Mouse (Mus musculus): ENCODE measurements around the gene Farsa. TPM values are rescaled to one million over a fixed set of nuclear protein-coding genes. Genes with fewer than 3 reads are reported as not detected.
A peak's percentile ranks its signal among the peaks of the same experiment; 100 is the strongest.
"Not testable (repeated sequence)": the region's sequence is repeated elsewhere in the genome, so short reads cannot be mapped to it uniquely, and the experiment has no call there.

The Farsa gene
- total RNA-seq (2021), result 10 to 100 TPM; 59.5 to 65.8 TPM

DNA sequence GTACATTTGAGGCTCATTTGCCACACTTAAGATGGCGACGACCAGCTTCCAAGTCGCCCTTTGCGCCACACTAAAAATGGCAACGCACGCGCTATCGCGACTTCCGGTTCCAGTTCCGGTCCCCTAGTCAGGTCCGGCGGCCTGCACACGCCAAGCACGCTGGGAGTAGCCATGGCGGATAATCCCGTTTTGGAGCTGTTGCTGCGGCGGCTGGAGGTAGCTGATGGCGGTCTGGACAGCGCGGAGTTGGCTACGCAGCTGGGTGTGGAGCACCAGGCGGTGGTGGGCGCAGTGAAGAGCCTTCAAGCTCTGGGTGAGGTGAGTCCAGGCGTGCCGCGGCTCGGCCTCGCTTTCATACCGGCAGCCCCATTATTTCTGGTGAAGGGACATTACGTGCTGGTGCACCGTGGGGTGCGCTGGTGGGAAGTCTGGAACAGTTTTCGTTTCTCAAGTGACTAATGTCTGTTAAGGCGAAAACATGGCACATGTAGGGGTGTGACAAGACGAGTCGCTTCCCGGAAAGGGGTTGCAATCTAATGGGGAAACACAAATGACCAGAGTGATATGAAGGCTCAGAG, at the start of gene Farsa:
Gene Farsa, plus strand, starts transcription at position 126 of the 578 bp plus-strand sequence.
- DNase-seq (ENCODE audit: extremely low spot score in 1 of 2, low spot score in 2 of 2), result peak; percentile 93 to 94
- intact Hi-C loops (cut with DNase I), result no loop called here

- intact Hi-C loops (cut with DNase I), result no loop called here
- no peak for DNase-seq (ENCODE audit: extremely low spot score in 1 of 2, low spot score in 2 of 2)
These were observed 47.5 kb upstream of the Farsa start for GRCm38 (mm10) chr8:84809109-84809940.

GRCm38 (mm10) chr8:84809941-84810280, 46.9 kb upstream of the Farsa start:
- intact Hi-C loops (cut with DNase I), result loop anchor here (2.0 to 5.0 kb wide), 3 partner anchors 111 to 218 kb away; no protein-coding TSS in a partner anchor
- no peak for DNase-seq (ENCODE audit: extremely low spot score in 1 of 2, low spot score in 2 of 2)

DNA sequence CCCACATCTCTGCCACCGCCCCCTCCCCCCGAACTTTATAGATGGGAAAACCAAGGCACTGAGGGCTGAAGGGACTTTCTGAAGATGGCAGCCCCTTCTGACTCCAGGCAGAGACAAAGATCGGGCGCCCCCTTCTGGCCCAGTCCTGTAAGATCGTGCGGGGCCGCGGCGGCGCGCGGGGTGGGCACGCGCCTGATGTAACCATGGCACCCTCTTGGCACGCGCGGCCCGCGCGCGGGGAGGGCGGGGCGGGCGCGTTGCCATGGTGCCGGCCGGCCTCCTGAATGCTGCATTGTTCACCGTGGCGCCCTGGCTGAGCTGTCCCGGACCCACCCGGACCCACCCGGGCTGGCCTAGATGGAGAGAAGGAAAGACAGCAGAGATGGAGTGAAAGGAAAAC, 45.9 kb upstream of the Farsa start:
- DNase-seq (ENCODE audit: extremely low spot score in 1 of 2, low spot score in 2 of 2), result peak; percentile 93 to 94
- intact Hi-C loops (cut with DNase I), result loop anchor here (2.0 to 5.0 kb wide), 3 partner anchors 112 to 219 kb away; no protein-coding TSS in a partner anchor

DNA sequence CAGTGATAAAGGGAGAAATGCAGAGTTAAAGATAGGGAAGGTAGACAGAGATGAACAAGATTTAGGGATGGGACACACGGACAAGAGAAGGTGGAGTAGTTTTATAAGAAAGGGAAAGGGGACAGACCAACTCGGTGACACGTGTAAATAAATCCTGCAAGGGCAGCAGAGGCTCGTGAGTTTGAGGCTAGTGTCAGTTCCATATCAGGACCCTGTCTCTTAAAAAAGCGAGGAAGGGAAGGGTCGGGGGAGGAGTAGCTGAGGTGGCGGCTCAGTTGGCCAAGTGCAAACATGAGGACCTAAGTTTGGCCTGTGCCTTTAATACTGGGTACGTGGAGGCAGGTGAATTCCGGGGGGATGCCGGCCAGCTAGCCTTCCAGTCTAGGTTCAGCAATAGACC, 45.5 kb upstream of the Farsa start:
- no peak for DNase-seq (ENCODE audit: extremely low spot score in 1 of 2, low spot score in 2 of 2)
- intact Hi-C loops (cut with DNase I), result loop anchor here (2.0 to 5.0 kb wide), 3 partner anchors 113 to 219 kb away; no protein-coding TSS in a partner anchor

DNA sequence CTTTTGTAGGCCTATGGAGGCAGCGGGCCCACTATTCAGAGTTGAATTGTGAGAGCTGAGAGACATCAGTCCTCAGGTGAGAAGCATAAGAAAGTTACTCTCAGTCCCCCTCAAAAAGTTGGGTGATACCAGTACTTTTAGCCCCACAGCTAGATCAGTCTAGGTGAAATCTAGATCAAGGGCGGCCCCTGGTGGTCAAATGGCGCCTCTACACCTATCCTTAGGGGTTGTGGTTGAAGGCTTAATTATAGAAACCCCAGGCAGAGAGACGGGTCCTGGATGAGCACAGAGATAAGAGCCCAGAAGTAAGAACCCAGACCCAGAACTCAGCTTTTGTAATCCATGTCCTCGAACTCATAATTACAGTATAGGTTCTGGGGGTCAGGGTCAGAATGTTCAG, 43.7 kb upstream of the Farsa start:
- intact Hi-C loops (cut with DNase I), result loop anchor here (2.0 to 5.0 kb wide), 3 partner anchors 104 to 221 kb away; no protein-coding TSS in a partner anchor
- DNase-seq (ENCODE audit: extremely low spot score in 1 of 2, low spot score in 2 of 2), result peak; percentile 82 to 84

DNA sequence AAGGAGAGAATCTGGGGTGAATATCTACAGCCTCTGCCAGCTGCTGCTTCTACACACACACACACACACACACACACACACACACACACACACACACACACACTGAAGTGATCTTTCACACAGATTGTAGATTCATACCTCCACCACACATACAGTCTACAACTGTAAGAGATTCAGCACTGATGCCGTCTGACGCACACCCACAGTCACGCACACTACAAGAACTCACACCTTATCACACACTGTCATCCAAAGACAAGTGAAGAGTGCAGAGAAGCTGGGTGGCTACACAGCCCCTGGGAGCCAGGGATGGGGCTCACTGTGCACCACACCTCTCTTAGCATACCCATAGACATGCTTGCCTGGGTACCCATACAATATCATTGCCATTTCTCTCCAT, 43.0 kb upstream of the Farsa start:
- no peak for DNase-seq (ENCODE audit: extremely low spot score in 1 of 2, low spot score in 2 of 2)
- intact Hi-C loops (cut with DNase I), result loop anchor here (2.0 to 5.0 kb wide), 3 partner anchors 105 to 222 kb away; no protein-coding TSS in a partner anchor

- no peak for DNase-seq (ENCODE audit: extremely low spot score in 1 of 2, low spot score in 2 of 2)
- intact Hi-C loops (cut with DNase I), result loop anchor here (5.0 kb wide), 2 partner anchors 172 to 222 kb away; no protein-coding TSS in a partner anchor
These were observed 42.6 kb upstream of the Farsa start for GRCm38 (mm10) chr8:84814240-84814554.

DNA sequence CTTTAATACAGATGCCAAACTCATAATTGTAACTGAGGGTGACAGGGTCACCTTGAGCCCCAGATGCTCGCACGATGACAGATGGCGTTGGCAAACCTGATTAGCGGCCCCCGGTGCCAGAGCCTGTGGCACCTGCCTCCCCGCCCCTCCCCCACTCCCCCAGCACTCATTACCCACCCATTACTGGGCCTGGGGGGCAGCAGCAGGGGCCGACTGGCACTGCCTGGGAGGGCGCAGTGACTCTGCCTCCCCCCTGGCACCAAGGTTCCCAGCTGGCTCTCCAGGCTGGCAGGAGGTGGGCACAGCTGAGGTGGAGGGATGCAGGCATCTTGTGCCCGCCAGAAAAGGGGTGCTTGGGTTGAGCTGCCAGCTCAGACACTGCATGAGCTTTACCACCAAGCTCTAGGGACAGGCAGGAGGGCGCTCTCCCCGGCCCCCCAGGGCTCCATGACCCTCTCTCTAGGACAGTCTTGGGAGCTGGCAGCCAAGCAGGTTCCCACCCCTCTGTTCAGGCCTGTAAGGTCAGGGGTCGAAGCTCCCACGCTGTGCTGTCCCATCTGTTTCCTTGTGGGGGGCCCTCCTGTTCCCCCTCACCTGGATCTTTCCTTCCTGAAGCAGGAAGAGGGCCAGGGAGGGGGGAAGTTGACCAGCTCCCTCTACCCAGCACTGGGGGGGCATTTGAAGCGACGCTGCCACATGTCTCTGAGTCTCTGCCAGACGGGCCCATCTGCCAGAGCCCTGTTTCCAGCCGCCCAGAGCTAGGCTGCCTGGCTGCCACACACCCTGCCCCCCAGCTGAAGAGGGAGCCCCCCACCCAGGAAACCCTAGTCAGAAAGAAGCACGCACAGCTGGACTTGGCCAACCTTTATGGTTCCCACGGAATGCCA, 42.0 kb upstream of the Farsa start:
- intact Hi-C loops (cut with DNase I), result loop anchor here (5.0 kb wide), 2 partner anchors 172 to 222 kb away; no protein-coding TSS in a partner anchor
- peak in 1 of 2 experiments; percentile 74 for DNase-seq (ENCODE audit: extremely low spot score in 1 of 2, low spot score in 2 of 2)

DNA sequence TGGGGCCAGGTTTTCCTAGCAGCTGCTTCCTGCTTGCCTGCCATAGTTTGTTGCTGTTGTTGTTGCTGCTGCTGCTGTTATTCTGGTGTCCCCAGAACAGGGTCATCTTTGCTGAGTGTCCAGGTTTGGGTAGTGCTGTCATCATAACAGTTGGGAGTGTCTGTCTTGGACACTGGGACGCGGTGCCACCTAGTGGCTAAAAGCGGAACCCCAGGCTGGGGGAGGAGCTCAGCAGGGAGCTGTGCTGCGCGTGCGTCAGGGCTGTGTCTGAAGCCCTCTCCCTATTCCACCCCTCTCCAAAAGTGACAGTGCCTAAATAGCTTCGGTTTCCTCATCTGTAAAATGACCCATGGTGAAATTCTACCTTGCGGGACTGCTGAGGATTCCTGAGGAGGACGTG, 41.2 kb upstream of the Farsa start:
- intact Hi-C loops (cut with DNase I), result no loop called here
- DNase-seq (ENCODE audit: extremely low spot score in 1 of 2, low spot score in 2 of 2), result peak; percentile 90 to 93

DNA sequence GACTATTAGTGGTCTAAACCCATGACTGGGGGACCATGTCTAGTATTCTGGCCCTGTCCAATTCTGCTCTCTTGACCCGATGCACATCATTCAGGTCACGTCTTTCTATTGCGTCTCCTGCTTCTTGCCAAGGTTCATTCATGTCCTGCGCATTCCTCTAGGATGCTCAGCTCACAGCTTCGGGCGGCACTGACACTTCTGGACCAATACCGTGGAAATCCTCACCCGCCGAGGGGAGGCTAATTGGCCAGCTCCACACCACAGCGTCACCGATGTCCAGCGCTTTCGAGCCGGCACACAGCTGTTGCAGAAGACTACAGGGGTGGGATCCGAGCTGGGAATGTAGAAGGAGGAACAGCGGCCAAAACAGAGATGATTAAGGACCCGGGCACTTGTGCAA, 40.7 kb upstream of the Farsa start:
- DNase-seq (ENCODE audit: extremely low spot score in 1 of 2, low spot score in 2 of 2), result no peak
- intact Hi-C loops (cut with DNase I), result no loop called here

DNA sequence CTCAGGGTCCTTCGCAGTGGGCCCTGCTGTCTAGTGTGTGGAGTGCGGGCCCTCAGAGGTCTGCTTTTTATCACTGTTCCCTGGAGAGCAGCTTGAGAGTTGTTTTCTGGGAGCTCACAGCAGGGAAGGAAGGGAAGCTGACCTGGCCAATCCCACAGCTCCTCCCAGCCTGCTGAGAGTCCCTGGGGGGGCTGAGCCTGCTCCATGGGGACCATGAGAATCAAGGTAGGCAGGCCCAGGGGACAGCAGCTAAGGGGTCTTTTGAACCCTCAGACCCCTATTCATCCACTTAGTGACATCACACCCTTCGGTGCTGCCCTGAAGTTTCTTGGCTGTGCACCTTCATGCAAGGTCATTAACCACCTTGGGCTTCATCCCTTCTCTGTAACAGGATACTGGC, 34.1 kb upstream of the Farsa start, which contains the start of gene Dand5:
Gene Dand5, minus strand, starts transcription at position 101 of the 400 bp plus-strand sequence.
- intact Hi-C loops (cut with DNase I), result no loop called here
- DNase-seq (ENCODE audit: extremely low spot score in 1 of 2, low spot score in 2 of 2), result no peak

- intact Hi-C loops (cut with DNase I), result no loop called here
- DNase-seq (ENCODE audit: extremely low spot score in 1 of 2, low spot score in 2 of 2), result peak in 1 of 2 experiments; percentile 80
These were observed 33.1 kb upstream of the Farsa start for GRCm38 (mm10) chr8:84823653-84824052.

- DNase-seq (ENCODE audit: extremely low spot score in 1 of 2, low spot score in 2 of 2), result no peak
- intact Hi-C loops (cut with DNase I), result no loop called here
These were observed 31.2 kb upstream of the Farsa start for GRCm38 (mm10) chr8:84825636-84826035.

GRCm38 (mm10) chr8:84826518-84826917, 30.3 kb upstream of the Farsa start:
- intact Hi-C loops (cut with DNase I); DNase-seq (ENCODE audit: extremely low spot score in 1 of 2, low spot score in 2 of 2): not testable (repeated sequence)

DNA sequence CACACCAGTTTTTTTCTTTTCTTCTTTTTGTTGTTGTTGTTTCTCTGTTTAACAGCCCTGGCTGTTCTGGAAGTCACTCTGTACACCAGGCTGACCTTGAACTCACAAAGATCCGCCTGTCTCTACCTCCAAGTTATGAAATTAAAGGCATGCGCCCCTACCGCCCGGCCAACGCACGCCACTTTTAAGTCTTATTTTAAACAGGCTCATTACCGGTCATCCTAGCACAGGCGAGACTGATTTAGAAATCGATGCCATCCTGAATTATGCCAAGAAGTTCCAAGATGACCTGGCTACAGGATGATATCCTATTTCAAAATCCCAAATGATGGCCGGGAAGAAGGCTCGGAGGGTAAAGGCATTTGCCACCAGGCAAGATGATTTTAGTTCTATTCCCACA, 25.3 kb upstream of the Farsa start, which contains the start of gene Gadd45gip1:
Gene Gadd45gip1, plus strand, starts transcription at position 33 of the 400 bp plus-strand sequence.
- DNase-seq (ENCODE audit: extremely low spot score in 1 of 2, low spot score in 2 of 2), result no peak
- intact Hi-C loops (cut with DNase I), result no loop called here

DNA sequence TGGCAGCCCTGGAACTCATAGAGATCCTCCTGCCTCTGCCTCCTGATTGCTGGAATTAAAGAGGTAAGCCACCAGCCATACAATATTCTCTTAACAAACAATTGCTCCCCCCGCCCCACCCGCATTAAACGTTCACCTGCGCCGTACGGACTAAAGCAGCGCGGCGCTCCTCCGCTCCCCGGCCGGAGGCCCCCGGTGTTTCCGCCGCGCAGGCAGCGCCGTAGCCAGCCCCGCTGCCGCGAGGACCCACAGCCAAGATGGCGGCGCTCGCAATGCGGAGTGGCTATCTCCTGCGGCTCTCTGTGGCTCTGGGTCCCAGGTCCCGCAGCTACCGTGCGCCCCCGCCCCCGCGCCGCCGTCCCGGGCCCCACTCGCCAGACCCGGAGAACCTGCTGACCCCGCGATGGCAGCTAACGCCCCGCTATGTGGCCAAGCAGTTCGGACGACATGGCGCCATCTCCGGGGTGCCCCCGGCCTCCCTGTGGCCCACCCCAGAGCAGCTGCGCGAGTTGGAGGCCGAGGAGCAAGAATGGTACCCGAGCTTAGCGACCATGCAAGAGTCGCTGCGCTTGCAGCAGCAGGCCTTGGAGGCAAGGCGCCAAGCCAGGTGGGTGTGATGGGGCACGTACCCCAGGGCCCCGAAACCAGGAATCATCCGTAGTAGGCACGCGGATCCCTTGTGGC, 24.6 kb upstream of the Farsa start:
- intact Hi-C loops (cut with DNase I), result no loop called here

More for the DNA sequence above, 24.6 kb upstream of the Farsa start:
- DNase-seq (ENCODE audit: extremely low spot score in 1 of 2, low spot score in 2 of 2), result peak; percentile 66 to 86
